Mouse (Mus musculus): Measurements from ENCODE around the gene Dpp9.

DNA sequence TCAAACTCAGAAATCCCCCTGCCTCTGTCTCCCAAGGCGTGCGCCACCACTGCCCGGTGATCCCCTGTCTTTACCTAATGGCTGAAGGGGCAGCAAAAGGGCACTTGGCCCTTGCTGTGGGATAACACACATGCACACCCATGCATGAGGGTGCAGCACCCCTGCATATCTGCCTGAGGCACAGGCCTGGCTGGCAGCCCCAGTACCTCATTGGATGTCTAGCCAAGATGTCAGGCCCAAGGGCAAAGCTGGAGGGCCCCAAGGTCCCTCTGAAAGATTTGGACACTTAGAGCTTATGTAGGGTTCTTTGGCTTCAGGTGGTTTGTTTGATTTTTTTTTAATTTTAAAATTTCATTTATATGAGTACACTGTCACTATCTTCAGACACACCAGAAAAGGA is 43.3 kb downstream of the Dpp9 start:
- TF ChIP-seq CTCF (IDR thresholded peaks at IDR 0.05; ENCODE audit: borderline replicate concordance, extremely low read depth, insufficient read depth, insufficient read length) (no peak), POLR2A (IDR thresholded peaks at IDR 0.05; ENCODE audit: borderline replicate concordance, extremely low read depth, insufficient read depth, insufficient read length, poor library complexity, severe bottlenecking) (no peak)

Measured in brain, embryonic 14.5 days (tissue).